Mouse (Mus musculus): ENCODE data around the gene Pigx. TPM values are rescaled to one million over a fixed set of nuclear protein-coding genes. Genes with fewer than 3 reads are reported as not detected.
"Not testable (repeated sequence)": the region's sequence is repeated elsewhere in the genome, so short reads cannot be mapped to it uniquely, and the experiment has no call there.

Pigx gene
- polyA plus RNA-seq, 1 experiment from 2014 or later = 151 TPM

DNA sequence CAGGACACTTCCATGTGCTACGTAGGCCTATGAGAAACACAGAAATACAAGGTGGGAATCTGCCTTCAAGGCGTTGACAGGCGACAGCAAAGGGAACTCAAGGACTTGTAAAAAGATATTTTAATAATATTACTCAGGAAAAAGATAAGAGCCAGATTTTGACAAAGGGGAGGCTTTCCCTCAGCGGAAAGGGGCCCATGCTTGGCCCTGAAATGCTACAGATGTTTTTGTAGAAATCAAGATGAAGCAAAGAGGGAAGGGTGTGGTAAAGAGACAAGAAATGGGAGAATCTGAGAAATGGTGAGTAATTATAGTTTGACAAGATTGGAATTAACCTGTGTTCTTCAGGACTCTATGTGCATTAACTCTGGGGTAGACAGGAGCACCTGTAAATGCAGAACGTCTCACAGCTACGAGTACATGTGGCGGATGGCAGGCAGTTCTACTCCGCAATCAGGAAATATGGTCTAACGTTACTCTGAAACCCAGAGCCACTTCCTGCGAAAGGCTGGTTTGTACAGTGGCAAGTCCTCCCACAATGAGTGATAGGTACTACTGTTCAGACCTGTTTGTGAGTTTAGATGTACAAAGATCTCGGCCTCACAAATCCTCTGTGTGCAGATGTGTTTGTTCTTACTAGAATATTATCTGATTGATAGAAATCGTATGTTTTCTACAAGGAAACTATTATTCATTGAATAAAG is 8.0 kb upstream of the Pigx start:
- 93% methylated on average over 12 of the region's 12 CpGs for WGBS
- Histone ChIP-seq H3K27me3 (replicated peaks; ENCODE audit: low read depth, poor library complexity, severe bottlenecking) (no peaks in the 10 kb centered on the region), H3K36me3 (replicated peaks) (peaks cover 80% of the 10 kb centered on the region), H3K27ac (replicated peaks) (no peak overlapping the region), H3K4me1 (no peaks in the 10 kb centered on the region), H3K4me3 (no peak overlapping the region), H3K9me3 (0 out of 2 replicates have a peak, but pooled peaks cover 7% of the 10 kb centered on the region)
- DNase-seq (ENCODE audit: low spot score) = no peak

DNA sequence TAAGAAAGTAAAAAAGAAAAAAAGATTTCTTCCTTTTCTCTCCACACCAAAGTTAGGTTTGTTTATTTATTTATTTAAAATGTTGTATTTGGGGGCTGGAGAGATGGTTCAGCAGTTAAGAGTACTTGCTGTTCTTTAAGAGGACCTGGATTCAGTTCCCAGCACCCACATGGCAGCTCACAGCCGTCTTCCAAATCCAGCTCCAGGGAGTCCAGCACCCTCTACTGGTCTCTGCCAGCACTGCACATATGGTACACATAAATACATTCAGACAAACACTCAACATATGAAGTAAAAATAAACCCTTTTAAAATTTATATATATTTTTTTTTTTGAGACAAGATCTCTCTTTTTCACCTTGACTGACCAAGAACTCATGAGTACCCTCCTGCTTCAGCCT is 6.2 kb upstream of the Pigx start:
- H3K27me3 ChIP-seq (replicated peaks; ENCODE audit: low read depth, poor library complexity, severe bottlenecking) = no peaks in the 10 kb centered on the region
- no peak for DNase-seq (ENCODE audit: low spot score)
- H3K9me3 ChIP-seq = 0 out of 2 replicates have a peak, but pooled peaks cover 6% of the 10 kb centered on the region
- no peak overlapping the region for H3K4me3 ChIP-seq
- H3K27ac ChIP-seq (replicated peaks) = no peak overlapping the region
- H3K4me1 ChIP-seq = no peaks in the 10 kb centered on the region
- whole genome bisulfite sequencing = 92% methylated on average over 1 of the region's 1 CpGs
- H3K36me3 ChIP-seq (replicated peaks) = peaks cover 83% of the 10 kb centered on the region

DNA sequence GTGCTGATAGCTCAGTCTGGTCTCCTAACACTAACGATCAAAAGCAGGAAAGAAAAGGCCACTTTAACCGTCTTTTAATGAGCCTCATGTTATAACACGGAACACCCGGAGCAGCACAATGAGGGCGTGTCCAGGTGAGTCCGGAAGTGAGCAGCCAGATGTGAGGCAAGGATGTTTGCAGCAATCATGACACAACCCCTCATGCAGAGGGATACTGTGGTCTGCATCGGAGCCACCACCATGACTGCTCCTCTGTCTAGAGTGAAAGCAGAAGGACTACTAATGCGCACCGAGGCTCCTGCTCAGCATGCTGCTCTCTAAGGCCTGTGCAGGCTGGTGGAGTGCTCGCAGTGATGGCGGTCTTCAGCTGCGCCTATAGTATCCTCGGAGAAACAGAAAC is 2.8 kb upstream of the Pigx start:
- H3K27me3 ChIP-seq (replicated peaks; ENCODE audit: low read depth, poor library complexity, severe bottlenecking) = no peaks in the 10 kb centered on the region
- H3K36me3 ChIP-seq (replicated peaks) = peaks cover 53% of the 10 kb centered on the region
- H3K27ac ChIP-seq (replicated peaks) = no peak overlapping the region
- DNase-seq (ENCODE audit: low spot score) = no peak
- H3K9me3 ChIP-seq = 0 out of 2 replicates have a peak, but pooled peaks cover 3% of the 10 kb centered on the region
- no peak overlapping the region for H3K4me3 ChIP-seq
- H3K4me1 ChIP-seq = peaks cover 25% of the 10 kb centered on the region
- WGBS = 91% methylated on average over 13 of the region's 13 CpGs

DNA sequence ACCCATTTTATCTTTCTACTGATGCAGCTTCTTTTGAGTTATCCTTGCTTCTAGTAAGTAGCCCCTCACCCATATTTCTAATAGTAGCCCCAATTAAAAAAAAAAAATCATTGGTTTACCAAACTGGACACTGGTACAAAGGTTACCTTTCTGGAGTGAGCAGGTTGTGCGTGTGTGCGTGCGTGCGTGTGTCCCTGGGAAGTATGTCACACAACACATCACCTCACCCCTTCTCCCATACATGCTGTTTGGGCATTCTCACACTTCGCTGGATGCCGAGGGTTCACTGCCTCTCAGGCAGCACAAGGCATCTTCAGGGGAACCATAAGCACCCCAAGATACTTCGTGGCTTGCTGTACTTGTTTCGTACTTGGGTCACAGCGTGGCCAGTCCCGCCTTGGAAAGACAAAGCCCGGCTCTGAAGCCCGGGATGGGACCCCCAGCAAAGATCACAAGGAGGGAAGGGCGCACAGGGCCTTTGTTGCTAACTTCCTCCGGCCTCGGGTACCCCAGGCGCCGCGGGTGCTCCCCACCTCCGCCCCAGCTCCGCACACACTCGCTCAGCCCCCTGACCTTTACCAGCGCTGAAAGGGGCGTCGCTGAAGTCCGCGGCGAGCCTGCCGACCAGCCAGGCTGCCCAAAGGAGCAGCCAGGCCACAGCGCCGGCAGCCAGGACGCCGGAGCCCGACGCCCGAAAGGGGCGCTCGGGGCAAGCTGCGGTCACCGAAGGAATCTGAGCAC is 473 bp downstream of the Pigx start:
- peaks cover 46% of the 10 kb centered on the region for H3K36me3 ChIP-seq (replicated peaks)
- H3K4me1 ChIP-seq = peaks cover 25% of the 10 kb centered on the region
- peak overlapping the region; percentile 93 for H3K4me3 ChIP-seq
- H3K27ac ChIP-seq (replicated peaks) = peak overlapping the region; percentile 94
- H3K27me3 ChIP-seq (replicated peaks; ENCODE audit: low read depth, poor library complexity, severe bottlenecking) = no peaks in the 10 kb centered on the region
- no peak for DNase-seq (ENCODE audit: low spot score)
- H3K9me3 ChIP-seq = no peaks in the 10 kb centered on the region
- under 1% methylated on average over 39 of the region's 39 CpGs for WGBS

DNA sequence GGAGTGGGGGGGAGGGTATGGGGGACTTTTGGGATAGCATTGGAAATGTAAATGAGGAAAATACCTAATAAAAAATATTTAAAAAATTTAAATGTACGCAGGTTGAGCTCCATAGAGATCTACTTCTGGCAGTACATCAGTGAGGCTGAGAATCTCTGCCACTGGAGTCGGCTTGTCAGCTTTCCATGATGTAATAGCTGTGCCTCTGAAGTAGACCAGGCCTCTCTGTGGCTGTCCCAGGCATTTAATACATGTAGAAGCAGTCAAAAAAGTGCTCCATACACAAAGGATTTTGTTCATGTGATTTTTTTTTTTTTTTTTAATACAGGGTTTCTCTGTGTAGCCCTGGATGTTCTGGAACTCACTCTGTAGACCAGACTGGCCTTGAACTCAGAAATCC is 1.8 kb downstream of the Pigx start:
- H3K27ac ChIP-seq (replicated peaks); H3K27me3 ChIP-seq (replicated peaks; ENCODE audit: low read depth, poor library complexity, severe bottlenecking); DNase-seq (ENCODE audit: low spot score); H3K9me3 ChIP-seq: not testable (repeated sequence)
- Histone ChIP-seq H3K36me3 (replicated peaks) (peaks cover 37% of the 10 kb centered on the region), H3K4me1 (peaks cover 25% of the 10 kb centered on the region), H3K4me3 (peak overlapping the region; percentile 93; the same call in 1 of the 2 replicates)
- 90% methylated on average over 2 of the region's 2 CpGs for WGBS

DNA sequence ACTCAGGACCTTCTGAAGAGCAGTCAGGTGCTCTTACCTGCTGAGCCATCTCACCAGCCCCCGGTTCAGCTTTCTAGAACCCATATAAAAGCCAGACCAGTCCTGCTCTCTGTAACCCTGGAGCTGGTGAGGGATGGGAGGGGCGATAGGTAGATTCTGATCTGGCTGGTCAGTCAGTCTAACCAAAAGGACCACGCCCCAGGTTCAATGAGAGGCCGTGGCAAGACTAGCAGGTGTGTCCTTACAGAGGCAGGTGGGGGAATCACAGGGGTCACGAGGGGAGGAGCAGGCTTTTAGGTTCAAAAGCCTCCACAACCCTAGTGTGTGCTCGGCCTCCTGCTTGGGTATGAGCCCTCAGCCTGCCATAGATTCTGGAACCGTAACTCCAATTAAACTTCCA is 8.1 kb downstream of the Pigx start:
- Histone ChIP-seq H3K36me3 (replicated peaks) (peaks cover 84% of the 10 kb centered on the region), H3K27me3 (replicated peaks; ENCODE audit: low read depth, poor library complexity, severe bottlenecking) (no peaks in the 10 kb centered on the region), H3K4me1 (no peaks in the 10 kb centered on the region), H3K4me3 (no peak overlapping the region), H3K27ac (replicated peaks) (no peak overlapping the region), H3K9me3 (no peaks in the 10 kb centered on the region)
- WGBS = 90% methylated on average over 7 of the region's 7 CpGs
- DNase-seq (ENCODE audit: low spot score) = no peak

DNA sequence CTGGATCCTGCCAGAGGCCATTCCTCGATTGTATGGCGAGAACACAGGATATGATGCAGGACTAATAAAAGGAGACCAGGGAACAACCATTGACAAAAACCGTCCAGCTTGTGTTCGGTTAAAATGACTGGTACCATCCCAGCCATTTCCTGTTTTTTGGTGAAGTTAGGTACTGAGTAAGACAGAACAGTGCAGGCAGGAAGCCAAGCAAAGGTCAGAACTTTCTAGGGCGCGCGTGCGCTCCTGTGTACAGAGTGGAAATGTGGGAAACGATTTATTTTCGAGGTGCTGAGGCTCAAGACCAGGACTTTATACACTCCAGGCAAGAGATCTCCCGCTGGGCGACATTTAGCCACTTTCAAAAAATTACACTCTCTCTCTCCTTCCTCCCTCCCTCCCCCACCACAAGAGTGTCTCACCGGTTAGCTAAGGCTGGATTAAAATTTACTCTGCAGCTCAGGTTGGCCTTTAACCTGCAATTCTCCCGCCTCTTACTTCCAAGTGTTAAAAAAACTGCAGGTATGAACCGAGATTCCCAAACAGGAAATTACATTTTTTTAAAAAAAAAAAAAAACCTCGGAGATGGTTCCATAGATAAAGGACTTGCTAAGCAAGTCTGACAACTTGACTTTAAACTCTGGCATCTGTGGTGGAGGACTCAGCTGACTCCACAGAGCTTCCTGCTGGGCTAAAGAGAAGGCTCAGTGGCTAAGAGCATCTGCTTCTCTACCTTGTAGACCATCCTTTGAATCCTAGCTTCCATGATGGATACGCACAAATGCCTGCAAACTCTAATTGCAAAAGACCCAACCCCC is 11.7 kb downstream of the Pigx start:
- no peaks in the 10 kb centered on the region for H3K4me1 ChIP-seq
- no peaks in the 10 kb centered on the region for H3K9me3 ChIP-seq
- no peak for DNase-seq (ENCODE audit: low spot score)
- 81% methylated on average over 17 of the region's 17 CpGs for WGBS
- H3K27ac ChIP-seq (replicated peaks) = no peak overlapping the region
- peaks cover 97% of the 10 kb centered on the region for H3K36me3 ChIP-seq (replicated peaks)
- H3K4me3 ChIP-seq = no peak overlapping the region
- H3K27me3 ChIP-seq (replicated peaks; ENCODE audit: low read depth, poor library complexity, severe bottlenecking) = no peaks in the 10 kb centered on the region

DNA sequence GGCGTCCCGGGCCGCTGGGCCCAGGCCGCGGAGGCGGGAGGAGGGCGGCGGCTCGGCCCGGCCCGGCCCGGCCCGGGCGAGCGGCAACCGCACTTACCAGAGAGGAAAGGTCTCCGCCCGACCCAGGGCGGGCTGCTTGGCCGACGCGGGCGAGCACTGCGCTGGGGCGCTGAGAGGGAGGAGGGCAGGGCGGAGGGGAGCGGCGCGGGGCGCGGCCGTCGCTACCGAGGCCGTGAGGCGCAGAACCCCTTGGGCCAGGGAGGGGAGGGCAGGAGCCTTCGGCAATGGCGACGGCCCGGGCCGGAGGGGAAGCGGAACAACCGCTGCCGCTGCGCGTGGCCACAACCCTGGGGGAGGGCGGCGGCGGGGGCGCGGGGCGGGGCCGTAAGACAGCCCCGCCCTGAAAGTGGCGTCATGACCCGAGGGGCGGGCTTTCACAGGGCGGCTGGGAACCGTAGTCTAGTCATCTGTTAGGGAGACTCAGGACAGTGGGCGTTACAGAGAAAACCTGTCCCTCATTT is 20.5 kb downstream of the Pigx start, which contains the start of gene Pak2:
Gene Pak2 (minus strand): TSS at position 352 of the 521 bp plus-strand sequence.
- under 1% methylated on average over 57 of the region's 60 CpGs for WGBS
- no peaks in the 10 kb centered on the region for H3K27me3 ChIP-seq (replicated peaks; ENCODE audit: low read depth, poor library complexity, severe bottlenecking)

DNA sequence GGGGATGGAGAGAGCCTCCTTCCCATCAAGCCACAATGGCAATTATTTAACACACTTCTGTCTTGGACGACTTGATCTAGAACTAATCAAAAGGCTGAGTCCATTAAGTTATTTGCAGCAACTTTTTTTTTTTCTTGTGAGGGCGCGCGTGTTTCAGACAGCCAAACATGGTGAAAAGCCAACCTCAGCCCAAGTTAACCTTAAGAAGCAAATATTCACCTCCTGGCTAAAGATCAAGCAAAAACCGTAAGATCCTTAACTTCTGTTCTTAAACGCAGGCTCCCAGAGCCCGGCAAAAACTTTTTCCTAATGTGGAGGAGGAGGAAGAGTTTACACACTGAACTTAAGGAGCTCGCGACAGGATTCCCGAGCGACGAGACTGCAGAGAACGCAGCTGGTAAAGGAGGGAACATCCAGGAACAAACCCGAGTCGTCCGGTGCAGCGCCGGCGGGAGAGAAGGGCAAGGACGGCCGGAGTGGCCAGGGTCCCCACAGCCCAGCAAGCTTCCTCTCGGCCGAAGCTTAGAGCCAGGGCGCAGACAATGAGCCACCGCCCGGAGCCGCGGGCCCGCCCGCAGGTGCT is 21.0 kb downstream of the Pigx start:
- DNase-seq (ENCODE audit: low spot score) = peak; percentile 77
- H3K4me1 ChIP-seq = peaks cover 23% of the 10 kb centered on the region

More for the DNA sequence above, 20.5 kb downstream of the Pigx start, which contains the start of gene Pak2:
- Histone ChIP-seq H3K4me3 (peak within 1 kb of the TSS; percentile 94), H3K27ac (replicated peaks) (peak within 1 kb of the TSS; percentile 99), H3K9me3 (no peaks in the 10 kb centered on the region), H3K36me3 (replicated peaks) (peaks cover 40% of the 10 kb centered on the region), H3K4me1 (peaks cover 23% of the 10 kb centered on the region)
- DNase-seq (ENCODE audit: low spot score) = peak; percentile 95

DNA sequence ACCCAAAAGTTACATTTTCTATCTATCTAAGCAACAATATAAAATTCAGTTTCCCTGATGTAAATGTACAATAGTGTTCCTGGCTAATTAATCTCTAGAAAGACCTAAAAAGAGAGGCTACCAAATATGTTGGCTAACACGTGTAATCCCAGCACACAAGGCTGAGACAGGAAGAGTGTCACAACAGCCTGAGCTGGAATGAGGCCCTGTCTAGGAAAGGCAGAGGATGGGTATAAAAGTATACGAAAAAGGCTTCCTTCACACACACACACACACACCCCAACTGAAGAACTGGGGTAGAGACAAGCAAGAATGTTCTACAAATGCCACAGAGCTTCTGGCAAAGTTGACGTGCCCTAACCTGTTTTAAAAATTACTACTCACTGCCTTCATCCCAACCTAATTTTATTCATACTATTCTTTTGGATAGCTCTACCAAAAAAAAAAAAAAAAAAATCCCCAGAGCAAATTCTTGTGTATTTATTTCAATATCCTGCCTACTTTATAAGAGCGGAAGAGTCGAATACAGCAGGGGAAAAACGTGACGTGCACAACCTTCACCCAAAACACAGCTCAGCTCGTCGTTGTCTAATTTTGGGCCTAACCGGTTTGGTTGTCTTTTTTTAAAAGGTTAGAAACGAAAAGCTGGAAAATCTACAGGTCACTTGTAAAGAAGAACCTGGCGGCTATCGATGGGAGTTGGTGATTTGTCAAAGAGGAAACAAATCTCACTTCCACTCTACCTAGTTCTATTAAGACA is 21.7 kb downstream of the Pigx start:
- Histone ChIP-seq H3K4me1 (peaks cover 23% of the 10 kb centered on the region), H3K9me3 (no peaks in the 10 kb centered on the region), H3K36me3 (replicated peaks) (peaks cover 36% of the 10 kb centered on the region), H3K27ac (replicated peaks) (peak overlapping the region; percentile 99), H3K4me3 (peak overlapping the region; percentile 94), H3K27me3 (replicated peaks; ENCODE audit: low read depth, poor library complexity, severe bottlenecking) (no peaks in the 10 kb centered on the region)
- whole genome bisulfite sequencing = 17% methylated on average over 13 of the region's 13 CpGs
- DNase-seq (ENCODE audit: low spot score) = peak; percentile 15

More for the DNA sequence above, 21.0 kb downstream of the Pigx start:
- Histone ChIP-seq H3K36me3 (replicated peaks) (peaks cover 37% of the 10 kb centered on the region), H3K27me3 (replicated peaks; ENCODE audit: low read depth, poor library complexity, severe bottlenecking) (no peaks in the 10 kb centered on the region), H3K4me3 (peak overlapping the region; percentile 94), H3K9me3 (no peaks in the 10 kb centered on the region), H3K27ac (replicated peaks) (peak overlapping the region; percentile 99)
- under 1% methylated on average over 30 of the region's 30 CpGs for WGBS

DNA sequence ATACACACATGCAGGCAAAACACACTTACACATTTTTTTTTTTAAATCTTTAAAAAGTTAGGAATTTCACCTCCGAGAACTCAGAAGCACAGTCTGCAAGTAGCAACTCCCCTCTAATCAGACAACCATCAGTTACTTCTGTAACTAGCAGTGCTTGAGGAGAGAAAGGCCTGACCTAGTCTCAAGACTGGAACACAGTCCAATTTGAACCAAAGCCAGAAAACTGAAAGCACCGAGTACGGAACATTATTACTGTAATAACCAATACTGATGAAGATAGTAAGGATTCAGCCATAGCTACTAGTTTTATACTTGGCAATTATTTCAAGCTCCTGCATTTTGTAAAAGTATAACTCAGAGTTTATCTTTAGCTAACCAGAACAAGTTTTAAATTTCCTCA is 23.1 kb downstream of the Pigx start:
- peaks cover 27% of the 10 kb centered on the region for H3K36me3 ChIP-seq (replicated peaks)
- no peaks in the 10 kb centered on the region for H3K27me3 ChIP-seq (replicated peaks; ENCODE audit: low read depth, poor library complexity, severe bottlenecking)
- WGBS = 96% methylated on average over 3 of the region's 3 CpGs
- no peak overlapping the region for H3K27ac ChIP-seq (replicated peaks)
- H3K9me3 ChIP-seq = no peaks in the 10 kb centered on the region
- H3K4me3 ChIP-seq = no peak overlapping the region
- H3K4me1 ChIP-seq = peaks cover 23% of the 10 kb centered on the region
- no peak for DNase-seq (ENCODE audit: low spot score)
